Mouse (Mus musculus) stomach, embryonic 16.5 days (tissue): ENCODE data around the gene Krt4. TPM values are rescaled to one million over a fixed set of nuclear protein-coding genes. Genes with fewer than 3 reads are reported as not detected.

Source experiments
- ATAC-seq: fragments of 200-750 bp; cut with Nextera tagmentation; 2 replicates; pipeline ENCODE4 v1.8.0; 2017; ENCODE audit warnings: moderate number of reproducible peaks, moderate TSS enrichment; ENCODE audit not compliant: insufficient read depth, low FRiP score
- H3K27ac ChIP-seq: fragments of 300-500 bp; sonication (generic); 2 replicates; pipeline ENCODE4 v1.5.1; 2014; ENCODE audit warnings: low read length
- H3K27me3 ChIP-seq: fragments of 300-500 bp; sonication (generic); 2 replicates; pipeline ENCODE4 v1.6.1; 2014; ENCODE audit warnings: low read length, control low read depth, mixed read lengths; ENCODE audit not compliant: control insufficient read depth, insufficient read depth
- H3K36me3 ChIP-seq: fragments of 300-500 bp; sonication (generic); 2 replicates; pipeline ENCODE4 v1.6.1; 2014; ENCODE audit warnings: low read length; ENCODE audit not compliant: control insufficient read depth, insufficient read depth
- H3K4me1 ChIP-seq: fragments of 300-500 bp; sonication (generic); 2 replicates; pipeline ENCODE4 v1.6.1; 2014; ENCODE audit warnings: low read length, control low read depth, mixed read lengths; ENCODE audit not compliant: control insufficient read depth, insufficient read depth
- H3K4me2 ChIP-seq: fragments of 300-500 bp; sonication (generic); 2 replicates; pipeline ENCODE4 v1.6.1; 2014; ENCODE audit warnings: low read depth, low read length, mixed read lengths
- H3K4me3 ChIP-seq: fragments of 300-500 bp; sonication (generic); replicated peaks from 2 replicates; pipeline ENCODE4 v1.5.1; 2014; ENCODE audit warnings: mild to moderate bottlenecking, low read length
- H3K9ac ChIP-seq: fragments of 300-500 bp; sonication (generic); 2 replicates; pipeline ENCODE4 v1.6.1; 2014; ENCODE audit warnings: low read length
- H3K9me3 ChIP-seq: fragments of 300-500 bp; sonication (generic); replicated peaks from 2 replicates; pipeline ENCODE4 v1.6.1; 2016; ENCODE audit warnings: low read length, control low read depth; ENCODE audit not compliant: control insufficient read depth
- WGBS: fragments of 180-500 bp; shearing (Covaris S2); extraction: QIAGEN DNeasy Blood & Tissue Kit; methylation state at CpG from one replicate; pipeline ENCODE4 v1.1.7; 2014; 5-methylcytosine and 5-hydroxymethylcytosine counted together
- polyA plus RNA-seq: library from polyadenylated mRNA; unstranded; fragments of >200 nt; fragmentation: Nextera tagmentation; extraction: Ambion mirVana; gene quantifications from 2 replicates; pipeline ENCODE4 v1.2.1, GENCODE M21; 2015

The Krt4 gene
- polyA plus RNA-seq, 1 experiment from 2014 or later, result 2,205 TPM

GRCm38 (mm10) chr15:101916072-101916471 is 8.5 kb downstream of the Krt4 start:
- Histone ChIP-seq H3K27me3 (no peaks in the 10 kb centered on the region), H3K9me3 (no peaks in the 10 kb centered on the region), H3K9ac (no peak overlapping the region), H3K4me3 (no peak overlapping the region), H3K4me1 (no peaks in the 10 kb centered on the region), H3K4me2 (no peak overlapping the region), H3K36me3 (no peaks in the 10 kb centered on the region), H3K27ac (no peak overlapping the region)
- WGBS, result 59% methylated on average over 2 of the region's 2 CpGs
- ATAC-seq, result no peak

DNA sequence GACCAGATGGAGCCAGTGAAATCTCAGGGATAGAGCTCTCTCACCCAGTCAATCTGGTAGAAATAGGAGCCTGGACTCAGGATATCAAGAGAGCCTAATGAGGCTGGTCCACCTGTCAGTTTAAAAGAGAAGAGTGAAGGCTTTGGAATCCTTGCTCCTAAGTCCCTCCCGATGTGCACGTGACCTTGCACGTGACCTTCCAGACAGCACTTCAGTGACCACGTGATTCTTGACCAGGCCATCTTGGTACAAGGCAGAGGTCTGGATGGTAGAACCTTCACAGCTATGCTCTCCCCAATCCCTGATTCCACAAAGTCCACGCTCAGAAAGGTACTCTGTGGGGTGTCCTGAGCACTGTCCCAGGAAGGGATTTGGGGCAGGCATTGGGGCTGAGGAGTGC is 19.7 kb downstream of the Krt4 start:
- no peaks in the 10 kb centered on the region for H3K27me3 ChIP-seq
- no peak overlapping the region for H3K9ac ChIP-seq
- no peak for ATAC-seq
- no peak overlapping the region for H3K4me3 ChIP-seq
- H3K4me1 ChIP-seq, result no peaks in the 10 kb centered on the region
- H3K9me3 ChIP-seq, result no peaks in the 10 kb centered on the region
- H3K27ac ChIP-seq, result no peak overlapping the region
- WGBS, result 77% methylated on average over 5 of the region's 5 CpGs
- H3K4me2 ChIP-seq, result no peak overlapping the region
- no peaks in the 10 kb centered on the region for H3K36me3 ChIP-seq

GRCm38 (mm10) chr15:101902171-101903149 is 22.1 kb downstream of the Krt4 start:
- Histone ChIP-seq H3K4me1 (no peaks in the 10 kb centered on the region), H3K27ac (no peak overlapping the region), H3K36me3 (no peaks in the 10 kb centered on the region), H3K9me3 (no peaks in the 10 kb centered on the region), H3K27me3 (no peaks in the 10 kb centered on the region), H3K4me2 (no peak overlapping the region), H3K9ac (no peak overlapping the region), H3K4me3 (no peak overlapping the region)
- 44% methylated on average over 12 of the region's 12 CpGs for WGBS
- no peak for ATAC-seq

DNA sequence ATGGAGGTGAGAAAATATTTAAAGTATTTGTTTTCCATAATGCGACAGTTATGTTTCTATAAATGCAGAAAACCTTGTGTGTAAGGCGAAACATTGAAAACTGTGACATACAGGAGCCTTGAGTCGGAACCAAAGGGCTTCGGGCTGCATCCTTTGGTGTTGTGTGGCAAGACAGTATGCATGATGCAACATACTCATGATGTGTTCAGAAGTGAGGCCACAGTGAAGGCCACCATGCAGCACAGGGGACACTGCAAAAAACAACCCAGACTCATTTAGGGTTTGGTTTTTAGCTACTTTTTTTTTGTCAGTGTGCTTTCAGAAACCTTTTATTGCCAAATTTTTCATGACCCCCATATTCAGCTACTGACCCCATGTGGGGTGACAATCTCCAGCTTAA is 29.3 kb downstream of the Krt4 start:
- no peak for ATAC-seq
- no peaks in the 10 kb centered on the region for H3K4me1 ChIP-seq
- no peak overlapping the region for H3K27ac ChIP-seq
- no peaks in the 10 kb centered on the region for H3K36me3 ChIP-seq
- 94% methylated on average over 4 of the region's 4 CpGs for WGBS
- H3K4me3 ChIP-seq, result no peak overlapping the region
- H3K9me3 ChIP-seq, result no peaks in the 10 kb centered on the region
- no peak overlapping the region for H3K4me2 ChIP-seq
- no peak overlapping the region for H3K9ac ChIP-seq
- no peaks in the 10 kb centered on the region for H3K27me3 ChIP-seq

- Histone ChIP-seq H3K27ac (no peak within 1 kb of the TSS), H3K36me3 (no peaks in the 10 kb centered on the region), H3K4me2 (no peak within 1 kb of the TSS), H3K9ac (no peak within 1 kb of the TSS), H3K4me1 (no peaks in the 10 kb centered on the region), H3K9me3 (no peaks in the 10 kb centered on the region), H3K4me3 (no peak within 1 kb of the TSS), H3K27me3 (no peaks in the 10 kb centered on the region)
- ATAC-seq, result no peak
- 58% methylated on average over 4 of the region's 4 CpGs for WGBS
Observed at GRCm38 (mm10) chr15:101892820-101893219, 31.7 kb downstream of the Krt4 start, which contains the start of gene Krt76. TSS of gene Krt76 (minus strand) at chr15:101892920.

DNA sequence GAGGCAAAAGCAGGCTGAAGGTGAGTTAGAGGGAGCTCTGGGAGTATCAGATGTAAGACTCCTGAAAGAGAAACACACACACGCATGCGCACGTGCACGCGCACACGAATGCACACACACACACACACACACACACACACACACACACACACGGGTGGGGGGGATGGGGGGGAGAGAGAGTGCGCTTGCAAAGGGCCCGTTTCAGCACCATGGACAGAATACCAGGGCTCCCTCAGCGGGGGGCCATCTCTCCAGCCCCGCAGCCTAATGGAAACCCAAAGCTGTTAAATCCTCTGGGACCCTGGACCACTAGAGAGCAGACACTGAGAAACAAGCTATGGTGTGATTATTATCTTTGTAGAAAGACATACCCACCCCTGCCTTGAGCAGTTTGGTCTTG is 44.8 kb downstream of the Krt4 start:
- Histone ChIP-seq H3K9me3 (no peaks in the 10 kb centered on the region), H3K4me1 (no peaks in the 10 kb centered on the region), H3K4me3 (no peak overlapping the region), H3K4me2 (no peak overlapping the region), H3K27ac (no peak overlapping the region), H3K9ac (no peak overlapping the region), H3K36me3 (no peaks in the 10 kb centered on the region), H3K27me3 (no peaks in the 10 kb centered on the region)
- ATAC-seq, result no peak
- 27% methylated on average over 11 of the region's 11 CpGs for WGBS

DNA sequence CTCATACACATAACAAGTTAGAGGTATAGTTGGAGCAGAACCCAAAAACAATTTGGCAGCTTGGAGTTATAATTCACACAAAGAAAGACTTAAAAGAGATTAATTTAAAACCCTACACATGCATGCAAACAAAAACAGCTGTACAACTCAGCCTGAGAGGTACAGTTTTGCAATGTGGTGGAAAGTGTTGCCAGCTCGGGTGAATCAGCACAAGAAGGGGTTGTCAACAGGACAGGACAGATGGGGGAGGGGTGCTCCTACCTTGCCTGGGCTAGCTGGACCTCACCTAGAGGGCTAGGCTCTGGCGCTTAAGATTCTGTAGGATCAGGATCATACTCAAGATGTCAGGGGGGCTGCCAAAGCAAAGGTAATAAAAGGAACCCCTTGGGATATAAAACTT is 46.5 kb downstream of the Krt4 start:
- no peaks in the 10 kb centered on the region for H3K4me1 ChIP-seq
- 57% methylated on average over 2 of the region's 2 CpGs for WGBS
- H3K27me3 ChIP-seq, result no peaks in the 10 kb centered on the region
- no peak overlapping the region for H3K27ac ChIP-seq
- H3K9ac ChIP-seq, result no peak overlapping the region
- no peak for ATAC-seq
- H3K36me3 ChIP-seq, result no peaks in the 10 kb centered on the region
- no peaks in the 10 kb centered on the region for H3K9me3 ChIP-seq
- no peak overlapping the region for H3K4me3 ChIP-seq
- no peak overlapping the region for H3K4me2 ChIP-seq

DNA sequence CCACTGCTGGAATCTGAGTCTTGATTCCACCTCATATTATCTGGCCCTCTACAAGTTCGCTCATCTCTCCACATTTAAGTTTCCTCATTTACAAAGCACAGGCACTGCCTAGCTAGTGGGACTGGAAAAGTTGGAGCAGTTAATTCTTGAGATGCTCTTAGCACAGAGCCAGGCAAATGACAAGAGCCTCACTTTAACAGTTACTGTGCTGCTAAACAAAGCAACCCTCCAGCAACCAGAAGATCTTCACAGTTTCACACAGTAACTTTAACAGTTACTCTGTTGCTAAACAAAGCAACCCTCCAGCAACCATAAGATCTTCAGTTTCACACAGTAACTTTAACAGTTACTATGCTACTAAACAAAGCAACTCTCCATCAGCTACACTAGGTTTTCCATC is 50.2 kb downstream of the Krt4 start:
- ATAC-seq, result no peak
- Histone ChIP-seq H3K27ac (no peak overlapping the region), H3K4me1 (no peaks in the 10 kb centered on the region), H3K4me3 (no peak overlapping the region), H3K36me3 (no peaks in the 10 kb centered on the region), H3K9ac (no peak overlapping the region), H3K9me3 (no peaks in the 10 kb centered on the region), H3K4me2 (no peak overlapping the region), H3K27me3 (no peaks in the 10 kb centered on the region)
- 83% methylated on average over 1 of the region's 1 CpGs for WGBS

- Histone ChIP-seq H3K9me3 (no peaks in the 10 kb centered on the region), H3K4me2 (no peak overlapping the region), H3K4me3 (no peak overlapping the region), H3K36me3 (no peaks in the 10 kb centered on the region), H3K9ac (no peak overlapping the region), H3K27ac (no peak overlapping the region), H3K4me1 (no peaks in the 10 kb centered on the region), H3K27me3 (peaks cover 3% of the 10 kb centered on the region; the same call in 1 of the 2 replicates)
- 74% methylated on average over 4 of the region's 4 CpGs for WGBS
- ATAC-seq, result no peak
Observed at GRCm38 (mm10) chr15:101873231-101873630, 51.3 kb downstream of the Krt4 start.
